Comparison of ENCODE assay signal across 10 mouse cellular contexts in the genomic region with DNA sequence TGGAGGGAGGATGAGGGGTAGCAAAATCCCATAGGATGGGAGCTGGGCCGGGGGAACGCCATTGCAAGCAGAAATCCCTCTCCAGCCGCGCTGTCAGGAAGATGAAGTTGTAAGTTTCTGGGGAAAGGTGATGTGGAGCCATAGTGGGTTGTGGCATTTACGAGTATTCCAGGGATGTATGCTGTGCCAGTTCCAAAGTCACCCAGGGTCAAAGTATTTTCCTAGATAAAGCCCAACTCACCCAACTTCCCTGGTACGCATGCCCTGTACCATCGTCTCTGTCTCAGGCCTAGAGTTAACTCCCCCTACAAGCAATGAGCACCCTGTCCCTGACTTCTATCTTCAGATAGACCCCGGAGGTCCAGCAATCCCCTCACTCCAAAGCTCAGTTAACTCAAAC. TPM values are rescaled to one million over a fixed set of nuclear protein-coding genes. Genes with fewer than 3 reads are reported as not detected.
A peak's percentile ranks its signal among the peaks of the same experiment; 100 is the strongest.
DNase-seq lines count a peak whose midpoint lies in the region; ATAC-seq and TF ChIP-seq lines count a peak whose summit lies in the region.
"Had no signal": no experiment of that assay in that cellular context is flagged by ENCODE, and none has a peak within 500 bp of the region (broad histone marks: within the 10 kb centered on the region; RNA-seq: fewer than 3 reads in every experiment).

No protein-coding gene starts in this region.

- peak overlapping the region; percentile 63 for H3K9ac ChIP-seq in heart, embryonic 12.5 days
- no peak overlapping the region for H3K9ac ChIP-seq in intestine, embryonic 14.5 days (ENCODE audit: low read length)

- no peak for DNase-seq in heart, postnatal 4 days
- no peak for DNase-seq in intestine, embryonic 14.5 days (ENCODE audit: low spot score)
- DNase-seq in thymus, postnatal 14 days, result no peak
- DNase-seq in cerebellum, adult 18-20 months, result no peak
- DNase-seq: cerebellum, adult 9-10 months had no signal

- H3K36me3 ChIP-seq in heart, embryonic 12.5 days, result peaks cover 36% of the 10 kb centered on the region
- peaks cover 44% of the 10 kb centered on the region for H3K36me3 ChIP-seq in megakaryocyte, embryonic 14.5 days (replicated peaks; ENCODE audit: low read length)
- H3K36me3 ChIP-seq in intestine, embryonic 14.5 days (ENCODE audit: control insufficient read depth, insufficient read depth, low read length), result peaks cover 37% of the 10 kb centered on the region
- peaks cover 40% of the 10 kb centered on the region for H3K36me3 ChIP-seq in small intestine, adult 2 months (ENCODE audit: control insufficient read depth, insufficient read depth, low read length)

- peaks cover 20% of the 10 kb centered on the region for H3K4me1 ChIP-seq in heart, embryonic 12.5 days (replicated peaks)
- H3K4me1 ChIP-seq in megakaryocyte, embryonic 14.5 days, result peaks cover 25% of the 10 kb centered on the region
- peaks cover 8% of the 10 kb centered on the region; the same call in 1 of the 2 replicates for H3K4me1 ChIP-seq in intestine, embryonic 14.5 days (replicated peaks; ENCODE audit: control insufficient read depth, insufficient read depth, low read length)
- peaks cover 19% of the 10 kb centered on the region; the same call in 1 of the 2 replicates for H3K4me1 ChIP-seq in small intestine, adult 2 months (ENCODE audit: control insufficient read depth, insufficient read depth, insufficient read length, low read length)

- no peak for TF ChIP-seq POLR2A in small intestine, adult 2 months (IDR thresholded peaks at IDR 0.05; ENCODE audit: low read depth, low read length)

- H3K4me2 ChIP-seq in heart, embryonic 12.5 days, result peak overlapping the region; percentile 77
- H3K4me2 ChIP-seq in intestine, embryonic 14.5 days (ENCODE audit: low read length), result peak overlapping the region; percentile 45

- ATAC-seq in heart, embryonic 12.5 days (ENCODE audit: insufficient number of reproducible peaks, low FRiP score), result no peak
- ATAC-seq in megakaryocyte, adult 5-6 weeks (ENCODE audit: poor library complexity, severe bottlenecking), result no peak
- no peak for ATAC-seq in intestine, embryonic 14.5 days (replicated peaks; ENCODE audit: low FRiP score, low TSS enrichment, low read depth)

- no peak overlapping the region for H3K27ac ChIP-seq in heart, embryonic 12.5 days (ENCODE audit: poor library complexity, severe bottlenecking)
- H3K27ac ChIP-seq in intestine, embryonic 14.5 days (ENCODE audit: low read depth), result no peak overlapping the region
- peak overlapping the region; percentile 100 for H3K27ac ChIP-seq in small intestine, adult 2 months (ENCODE audit: insufficient read depth, low read depth, low read length)

- peak overlapping the region; percentile 40 for H3K4me3 ChIP-seq in heart, embryonic 12.5 days
- H3K4me3 ChIP-seq in megakaryocyte, embryonic 14.5 days (replicated peaks), result peak overlapping the region; percentile 86
- H3K4me3 ChIP-seq in intestine, embryonic 14.5 days (ENCODE audit: low read depth, low read length), result 0 out of 2 replicates have a peak overlapping the region, but pooled peaks have one; percentile 10
- peak overlapping the region; percentile 79 for H3K4me3 ChIP-seq in small intestine, adult 2 months (ENCODE audit: low read depth, low read length)

- WGBS in heart, embryonic 12.5 days, result 52% methylated on average over 8 of the region's 8 CpGs
- 59% methylated on average over 8 of the region's 8 CpGs for WGBS in intestine, embryonic 14.5 days
- WGBS in small intestine, adult 2 months, result 23% methylated on average over 8 of the region's 8 CpGs

- no peaks in the 10 kb centered on the region for H3K9me3 ChIP-seq in heart, embryonic 12.5 days (replicated peaks)
- no peaks in the 10 kb centered on the region for H3K9me3 ChIP-seq in megakaryocyte, embryonic 14.5 days
- no peaks in the 10 kb centered on the region for H3K9me3 ChIP-seq in intestine, embryonic 14.5 days (ENCODE audit: control insufficient read depth, low read length)

- no peaks in the 10 kb centered on the region for H3K27me3 ChIP-seq in heart, embryonic 12.5 days (replicated peaks)
- peaks cover 38% of the 10 kb centered on the region for H3K27me3 ChIP-seq in megakaryocyte, embryonic 14.5 days (replicated peaks)
- no peaks in the 10 kb centered on the region for H3K27me3 ChIP-seq in intestine, embryonic 14.5 days (replicated peaks; ENCODE audit: control insufficient read depth, insufficient read depth, low read length)
- H3K27me3 ChIP-seq in small intestine, adult 2 months (ENCODE audit: control insufficient read depth, insufficient read depth, low read length), result no peaks in the 10 kb centered on the region

- no peak for TF ChIP-seq CTCF in small intestine, adult 2 months (IDR thresholded peaks at IDR 0.05; ENCODE audit: extremely low read depth, insufficient read length, insufficient replicate concordance, low read depth, low read length)

RNA-seq across cellular contexts. Expression of a gene that starts 0.4 kb away (rescaled TPM):
- polyA plus RNA-seq in heart, embryonic 12.5 days (2016; fragmentation: Nextera tagmentation; extraction: Ambion mirVana), result 1.3 and 1.6 TPM in 2 replicates
- total RNA-seq in heart, postnatal 4 days (2021), result 1 to 10 TPM in 1 of 2 experiments, under 1 TPM in 1; 0.95 to 1.0 TPM
- polyA plus RNA-seq in megakaryocyte, embryonic 14.5 days (2012; ENCODE audit: insufficient read depth, low replicate concordance), result 0.34 TPM in 1 of 2 replicates, not detected in the other
- not detected in 2 replicates for total RNA-seq in megakaryocyte, adult 5-6 weeks (2015)
- total RNA-seq in megakaryocyte, adult 5-6 weeks (2017), result not detected in 2 replicates
- 1.9 and 3.0 TPM in 2 replicates for polyA plus RNA-seq in intestine, embryonic 14.5 days (2014; fragmentation: Nextera tagmentation; extraction: Ambion mirVana)
- 608 and 1,607 TPM in 2 replicates for polyA plus RNA-seq in small intestine, adult 2 months (2012; rRNA removed)
- total RNA-seq: gastrocnemius, postnatal 10 days had no signal

RNA-seq across cellular contexts. Expression of a gene that starts 10.1 kb away (rescaled TPM):
- 0.11 and 0.24 TPM in 2 replicates for polyA plus RNA-seq in heart, embryonic 12.5 days (2016; fragmentation: Nextera tagmentation; extraction: Ambion mirVana)
- not detected for total RNA-seq in heart, postnatal 4 days (2021)
- polyA plus RNA-seq in megakaryocyte, embryonic 14.5 days (2012; ENCODE audit: insufficient read depth, low replicate concordance), result not detected in 2 replicates
- total RNA-seq in megakaryocyte, adult 5-6 weeks (2015), result not detected in 2 replicates
- total RNA-seq in megakaryocyte, adult 5-6 weeks (2017), result not detected in 2 replicates
- not detected in 2 replicates for polyA plus RNA-seq in intestine, embryonic 14.5 days (2014; fragmentation: Nextera tagmentation; extraction: Ambion mirVana)
- polyA plus RNA-seq in small intestine, adult 2 months (2012; rRNA removed), result 0.53 and 2.5 TPM in 2 replicates

RNA-seq across cellular contexts. Expression of a gene that starts 30.5 kb away (rescaled TPM):
- 32.7 and 34.0 TPM in 2 replicates for polyA plus RNA-seq in heart, embryonic 12.5 days (2016; fragmentation: Nextera tagmentation; extraction: Ambion mirVana)
- 10 to 100 TPM; 23.2 to 23.8 TPM for total RNA-seq in heart, postnatal 4 days (2021)
- polyA plus RNA-seq in megakaryocyte, embryonic 14.5 days (2012; ENCODE audit: insufficient read depth, low replicate concordance), result 38.9 and 42.3 TPM in 2 replicates
- total RNA-seq in megakaryocyte, adult 5-6 weeks (2015), result 11.6 and 15.0 TPM in 2 replicates
- total RNA-seq in megakaryocyte, adult 5-6 weeks (2017), result 17.3 and 24.1 TPM in 2 replicates
- polyA plus RNA-seq in intestine, embryonic 14.5 days (2014; fragmentation: Nextera tagmentation; extraction: Ambion mirVana), result 34.2 and 34.4 TPM in 2 replicates
- polyA plus RNA-seq in small intestine, adult 2 months (2012; rRNA removed), result 6.9 and 10.4 TPM in 2 replicates

RNA-seq across cellular contexts. Expression of a gene that starts 30.6 kb away (rescaled TPM):
- polyA plus RNA-seq in heart, embryonic 12.5 days (2016; fragmentation: Nextera tagmentation; extraction: Ambion mirVana), result 39.9 and 42.1 TPM in 2 replicates
- total RNA-seq in heart, postnatal 4 days (2021), result 10 to 100 TPM; 39.5 to 40.8 TPM
- polyA plus RNA-seq in megakaryocyte, embryonic 14.5 days (2012; ENCODE audit: insufficient read depth, low replicate concordance), result 6.5 and 11.5 TPM in 2 replicates
- total RNA-seq in megakaryocyte, adult 5-6 weeks (2015), result 28.1 and 28.4 TPM in 2 replicates
- total RNA-seq in megakaryocyte, adult 5-6 weeks (2017), result 28.1 and 33.8 TPM in 2 replicates
- polyA plus RNA-seq in intestine, embryonic 14.5 days (2014; fragmentation: Nextera tagmentation; extraction: Ambion mirVana), result 46.9 and 54.5 TPM in 2 replicates
- 63.2 and 107 TPM in 2 replicates for polyA plus RNA-seq in small intestine, adult 2 months (2012; rRNA removed)

RNA-seq across cellular contexts. Expression of a gene that starts 47.6 kb away (rescaled TPM):
- polyA plus RNA-seq in heart, embryonic 12.5 days (2016; fragmentation: Nextera tagmentation; extraction: Ambion mirVana), result 0.17 and 0.31 TPM in 2 replicates
- total RNA-seq in heart, postnatal 4 days (2021), result 1 to 10 TPM in 1 of 2 experiments, under 1 TPM in 1; 0.81 to 1.2 TPM
- not detected in 2 replicates for polyA plus RNA-seq in megakaryocyte, embryonic 14.5 days (2012; ENCODE audit: insufficient read depth, low replicate concordance)
- not detected in 2 replicates for total RNA-seq in megakaryocyte, adult 5-6 weeks (2015)
- not detected in 2 replicates for total RNA-seq in megakaryocyte, adult 5-6 weeks (2017)
- 1.9 TPM in 2 replicates for polyA plus RNA-seq in intestine, embryonic 14.5 days (2014; fragmentation: Nextera tagmentation; extraction: Ambion mirVana)
- polyA plus RNA-seq in small intestine, adult 2 months (2012; rRNA removed), result 0.04 TPM in 1 of 2 replicates, not detected in the other

Comparison
In these comparisons a context has a peak if more than half of its experiments do, and no peak if none do; other contexts are left out.
1. H3K4me3 ChIP-seq: peak in every context shown above with its lines; median percentile 86 in megakaryocyte, embryonic 14.5 days; 79 in small intestine, adult 2 months; 40 in heart, embryonic 12.5 days; 10 in intestine, embryonic 14.5 days.
2. RNA of a gene that starts 0.4 kb away (polyA plus RNA-seq): 608 to 1,607 TPM in small intestine, adult 2 months; 1.9 to 3.0 TPM in intestine, embryonic 14.5 days, 1.3 to 1.6 TPM in heart, embryonic 12.5 days and 0.34 TPM in megakaryocyte, embryonic 14.5 days; every median in the first group is over 100 times any median in the second.